Mouse (Mus musculus): Measurements from ENCODE around the gene Olfr224. TPM values are rescaled to one million over a fixed set of nuclear protein-coding genes. Genes with fewer than 3 reads are reported as not detected.

The Olfr224 gene
- polyA plus RNA-seq, 1 experiment from 2014 or later: not detected

DNA sequence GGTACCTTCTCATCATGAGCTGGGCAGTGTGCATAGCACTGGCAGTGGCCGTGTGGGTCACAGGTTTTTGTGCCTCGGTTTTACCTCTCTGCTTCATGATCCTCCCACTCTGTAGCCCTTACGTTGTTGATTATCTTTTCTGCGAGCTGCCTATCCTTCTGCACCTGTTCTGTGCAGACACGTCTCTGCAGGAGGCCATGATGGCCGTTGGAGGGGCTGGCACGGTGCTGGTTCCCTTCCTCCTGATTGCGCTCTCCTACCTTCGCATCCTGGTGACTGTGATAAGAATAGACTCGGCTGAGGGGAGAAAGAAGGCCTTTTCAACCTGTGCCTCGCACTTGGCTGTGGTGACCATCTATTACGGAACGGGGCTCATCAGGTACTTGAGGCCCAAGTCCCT, 27.5 kb upstream of the Olfr224 start:
- no peak overlapping the region for H3K9ac ChIP-seq (ENCODE audit: low read length)
- no peaks in the 10 kb centered on the region for H3K4me1 ChIP-seq (replicated peaks; ENCODE audit: control insufficient read depth, insufficient read depth)
- TF ChIP-seq EP300 (optimal IDR thresholded peaks at IDR 0.05) (no peak), CTCF (IDR thresholded peaks at IDR 0.05; ENCODE audit: low read depth) (no peak)
- H3K4me2 ChIP-seq (replicated peaks; ENCODE audit: low read depth): no peak overlapping the region
- no peak overlapping the region for H3K4me3 ChIP-seq (ENCODE audit: low read depth, low read length)
- WGBS: 90% methylated on average over 13 of the region's 13 CpGs
- H3K9me3 ChIP-seq (ENCODE audit: control insufficient read depth, low read length): no peaks in the 10 kb centered on the region
- ATAC-seq (ENCODE audit: low FRiP score, low TSS enrichment): no peak
- no peak for DNase-seq (ENCODE audit: low spot score)
- no peak overlapping the region for H3K27ac ChIP-seq (replicated peaks)
- no peaks in the 10 kb centered on the region for H3K27me3 ChIP-seq (ENCODE audit: control insufficient read depth, insufficient read depth, low read length)
- H3K36me3 ChIP-seq (ENCODE audit: control insufficient read depth, insufficient read depth, low read length): no peaks in the 10 kb centered on the region

DNA sequence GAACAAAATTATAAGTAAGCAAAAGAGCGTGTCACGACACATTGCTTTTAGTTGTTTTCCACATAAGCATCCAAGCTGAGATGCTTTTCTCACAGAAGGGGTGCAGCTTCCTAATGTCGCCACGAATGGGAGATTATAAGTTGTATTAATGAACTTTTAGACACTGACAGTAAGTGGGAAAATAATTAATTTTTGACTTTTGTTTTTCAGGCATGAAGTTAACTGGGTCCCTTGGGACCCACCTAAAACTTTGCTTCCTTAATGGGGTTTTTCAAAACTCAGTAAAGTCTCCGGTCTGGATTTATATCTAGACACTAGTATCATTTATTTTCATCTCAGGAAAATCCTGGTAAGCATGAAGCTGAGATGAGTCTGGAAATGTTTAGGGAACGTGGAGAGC, 24.5 kb upstream of the Olfr224 start, which contains the start of gene Olfr324:
Gene Olfr324, plus strand, starts transcription at position 301 of the 400 bp plus-strand sequence.
- 76% methylated on average over 6 of the region's 6 CpGs for WGBS
- no peak for TF ChIP-seq CTCF (IDR thresholded peaks at IDR 0.05; ENCODE audit: low read depth)
- TF ChIP-seq EP300 (optimal IDR thresholded peaks at IDR 0.05): no peak
- no peaks in the 10 kb centered on the region for H3K9me3 ChIP-seq (ENCODE audit: control insufficient read depth, low read length)
- H3K27ac ChIP-seq (replicated peaks): no peak within 1 kb of the TSS
- ATAC-seq (ENCODE audit: low FRiP score, low TSS enrichment): no peak
- no peak within 1 kb of the TSS for H3K4me2 ChIP-seq (replicated peaks; ENCODE audit: low read depth)
- H3K27me3 ChIP-seq (ENCODE audit: control insufficient read depth, insufficient read depth, low read length): no peaks in the 10 kb centered on the region
- no peak within 1 kb of the TSS for H3K9ac ChIP-seq (ENCODE audit: low read length)
- H3K4me1 ChIP-seq (replicated peaks; ENCODE audit: control insufficient read depth, insufficient read depth): no peaks in the 10 kb centered on the region
- no peaks in the 10 kb centered on the region for H3K36me3 ChIP-seq (ENCODE audit: control insufficient read depth, insufficient read depth, low read length)
- no peak for DNase-seq (ENCODE audit: low spot score)
- no peak within 1 kb of the TSS for H3K4me3 ChIP-seq (ENCODE audit: low read depth, low read length)

DNA sequence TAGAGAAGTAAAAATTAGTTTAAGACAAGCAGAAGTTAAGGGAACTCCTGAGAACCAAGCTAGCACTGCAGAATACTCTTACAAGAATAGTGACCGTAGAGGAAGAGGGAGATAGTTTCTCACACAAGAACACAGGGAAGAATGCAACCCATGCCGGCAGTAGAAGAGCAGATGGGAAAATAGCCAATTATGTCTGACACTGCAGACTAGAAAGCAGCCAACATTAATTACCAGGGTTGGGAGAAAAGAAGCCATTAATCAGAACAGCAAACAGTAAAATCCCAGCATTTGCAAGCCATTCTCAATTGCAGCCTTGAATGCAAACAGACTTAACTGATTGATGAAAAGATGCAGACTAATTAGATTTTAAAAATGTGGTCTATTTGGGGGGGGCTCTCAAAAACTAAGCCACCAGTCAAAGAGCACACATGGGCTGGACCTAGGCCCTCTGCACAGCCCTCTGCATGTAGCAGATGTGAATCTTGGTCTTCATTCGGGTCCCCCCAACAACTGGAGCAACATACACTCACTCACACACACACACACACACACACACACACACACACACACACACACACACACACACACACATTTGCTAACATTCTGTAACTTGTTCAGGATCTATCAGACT, 18.4 kb upstream of the Olfr224 start:
- TF ChIP-seq CTCF (IDR thresholded peaks at IDR 0.05; ENCODE audit: low read depth) (no peak), EP300 (optimal IDR thresholded peaks at IDR 0.05) (no peak)
- no peak overlapping the region for H3K9ac ChIP-seq (ENCODE audit: low read length)
- no peaks in the 10 kb centered on the region for H3K36me3 ChIP-seq (ENCODE audit: control insufficient read depth, insufficient read depth, low read length)
- no peaks in the 10 kb centered on the region for H3K4me1 ChIP-seq (replicated peaks; ENCODE audit: control insufficient read depth, insufficient read depth)
- H3K4me2 ChIP-seq (replicated peaks; ENCODE audit: low read depth): no peak overlapping the region
- H3K27ac ChIP-seq (replicated peaks): no peak overlapping the region
- no peak overlapping the region for H3K4me3 ChIP-seq (ENCODE audit: low read depth, low read length)
- no peaks in the 10 kb centered on the region for H3K9me3 ChIP-seq (ENCODE audit: control insufficient read depth, low read length)
- ATAC-seq (ENCODE audit: low FRiP score, low TSS enrichment) (no peak), DNase-seq (ENCODE audit: low spot score) (no peak)
- WGBS: 55% methylated on average over 3 of the region's 3 CpGs
- no peaks in the 10 kb centered on the region for H3K27me3 ChIP-seq (ENCODE audit: control insufficient read depth, insufficient read depth, low read length)

- ATAC-seq (ENCODE audit: low FRiP score, low TSS enrichment) (no peak), DNase-seq (ENCODE audit: low spot score) (no peak)
- Histone ChIP-seq H3K36me3 (ENCODE audit: control insufficient read depth, insufficient read depth, low read length) (no peaks in the 10 kb centered on the region), H3K9me3 (ENCODE audit: control insufficient read depth, low read length) (no peaks in the 10 kb centered on the region), H3K9ac (ENCODE audit: low read length) (no peak overlapping the region), H3K4me3 (ENCODE audit: low read depth, low read length) (no peak overlapping the region), H3K27me3 (ENCODE audit: control insufficient read depth, insufficient read depth, low read length) (no peaks in the 10 kb centered on the region), H3K4me2 (replicated peaks; ENCODE audit: low read depth) (no peak overlapping the region), H3K27ac (replicated peaks) (no peak overlapping the region), H3K4me1 (replicated peaks; ENCODE audit: control insufficient read depth, insufficient read depth) (no peaks in the 10 kb centered on the region)
- 74% methylated on average over 7 of the region's 7 CpGs for WGBS
- no peak for TF ChIP-seq EP300 (optimal IDR thresholded peaks at IDR 0.05)
- peak; percentile 82 for TF ChIP-seq CTCF (IDR thresholded peaks at IDR 0.05; ENCODE audit: low read depth)
Measured at GRCm38 (mm10) chr11:58587898-58588348, 17.6 kb upstream of the Olfr224 start.

DNA sequence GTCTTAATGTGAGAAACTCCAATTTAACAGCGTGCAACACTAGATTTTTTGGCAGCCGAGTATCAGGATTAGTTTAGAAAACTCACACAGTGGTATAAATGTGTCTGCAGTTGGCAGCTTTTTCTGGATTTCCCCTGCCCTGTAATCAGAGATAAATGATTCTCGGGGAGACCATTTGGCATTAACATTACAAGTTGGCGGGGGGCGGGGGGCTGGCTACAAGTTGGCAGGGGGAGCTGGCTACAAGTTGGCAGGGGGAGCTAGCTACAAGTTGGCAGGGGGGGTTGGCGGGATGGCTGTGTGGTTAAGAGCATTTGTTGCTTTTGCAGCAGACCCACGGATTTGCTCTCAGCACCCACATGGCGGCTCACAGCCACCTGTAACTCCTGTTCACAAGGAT, 8.3 kb upstream of the Olfr224 start:
- H3K4me2 ChIP-seq (replicated peaks; ENCODE audit: low read depth): no peak overlapping the region
- H3K9me3 ChIP-seq (ENCODE audit: control insufficient read depth, low read length): no peaks in the 10 kb centered on the region
- no peak for ATAC-seq (ENCODE audit: low FRiP score, low TSS enrichment)
- no peak for TF ChIP-seq CTCF (IDR thresholded peaks at IDR 0.05; ENCODE audit: low read depth)
- TF ChIP-seq EP300 (optimal IDR thresholded peaks at IDR 0.05): no peak
- H3K27me3 ChIP-seq (ENCODE audit: control insufficient read depth, insufficient read depth, low read length): no peaks in the 10 kb centered on the region
- no peak overlapping the region for H3K27ac ChIP-seq (replicated peaks)
- no peaks in the 10 kb centered on the region for H3K4me1 ChIP-seq (replicated peaks; ENCODE audit: control insufficient read depth, insufficient read depth)
- no peaks in the 10 kb centered on the region for H3K36me3 ChIP-seq (ENCODE audit: control insufficient read depth, insufficient read depth, low read length)
- no peak for DNase-seq (ENCODE audit: low spot score)
- no peak overlapping the region for H3K9ac ChIP-seq (ENCODE audit: low read length)
- 66% methylated on average over 8 of the region's 8 CpGs for WGBS
- H3K4me3 ChIP-seq (ENCODE audit: low read depth, low read length): no peak overlapping the region

GRCm38 (mm10) chr11:58577430-58577829, 7.1 kb upstream of the Olfr224 start, which contains the start of gene Olfr325:
Gene Olfr325, plus strand, starts transcription at chr11:58577730.
- H3K4me1 ChIP-seq (replicated peaks; ENCODE audit: control insufficient read depth, insufficient read depth): no peaks in the 10 kb centered on the region
- no peak within 1 kb of the TSS for H3K4me3 ChIP-seq (ENCODE audit: low read depth, low read length)
- no peaks in the 10 kb centered on the region for H3K9me3 ChIP-seq (ENCODE audit: control insufficient read depth, low read length)
- TF ChIP-seq EP300 (optimal IDR thresholded peaks at IDR 0.05): no peak
- no peak for TF ChIP-seq CTCF (IDR thresholded peaks at IDR 0.05; ENCODE audit: low read depth)
- no peaks in the 10 kb centered on the region for H3K36me3 ChIP-seq (ENCODE audit: control insufficient read depth, insufficient read depth, low read length)
- ATAC-seq (ENCODE audit: low FRiP score, low TSS enrichment): no peak
- DNase-seq (ENCODE audit: low spot score): no peak
- no peak within 1 kb of the TSS for H3K27ac ChIP-seq (replicated peaks)
- 63% methylated on average over 1 of the region's 1 CpGs for WGBS
- no peaks in the 10 kb centered on the region for H3K27me3 ChIP-seq (ENCODE audit: control insufficient read depth, insufficient read depth, low read length)
- H3K9ac ChIP-seq (ENCODE audit: low read length): no peak within 1 kb of the TSS
- no peak within 1 kb of the TSS for H3K4me2 ChIP-seq (replicated peaks; ENCODE audit: low read depth)
